Mouse (Mus musculus) left cerebral cortex, adult 8-10 months (tissue): ENCODE data around the gene Dusp6. TPM values are rescaled to one million over a fixed set of nuclear protein-coding genes. Genes with fewer than 3 reads are reported as not detected.

Source experiments
- DNase-seq, 2 experiments: peaks; one replicate each; pipeline ENCODE4 v3.0.0; 2022; ENCODE audit warnings: low spot score in 2 of 2
- total RNA-seq, 4 experiments: library from RNA; stranded (reverse); gene quantifications; 2 replicates each; pipeline ENCODE4 v1.2.4; 2022

The Dusp6 gene
- total RNA-seq, 4 experiments from 2014 or later = 46.0 to 76.2 (median 60.7) TPM

DNA sequence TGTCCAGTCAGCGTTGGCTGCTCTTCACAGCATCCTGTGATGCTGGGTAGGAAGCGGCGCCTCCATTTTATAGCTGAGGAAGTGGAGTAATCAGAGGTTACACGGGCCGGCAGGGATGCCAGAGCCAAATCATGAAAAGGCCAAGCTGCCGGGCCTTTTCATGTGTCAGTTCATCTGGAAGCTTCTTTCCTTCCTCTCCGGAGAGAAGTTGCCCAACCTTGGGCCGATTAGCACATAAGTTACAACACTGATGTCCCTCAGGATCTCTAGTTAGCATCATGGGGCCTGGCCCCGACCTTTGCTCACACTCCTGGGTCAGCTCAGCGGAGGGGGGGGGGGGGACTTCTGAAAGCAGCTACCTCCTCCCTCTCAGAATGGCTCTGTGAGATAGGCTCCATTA lies 7.4 kb downstream of the Dusp6 start:
- no peak for DNase-seq

DNA sequence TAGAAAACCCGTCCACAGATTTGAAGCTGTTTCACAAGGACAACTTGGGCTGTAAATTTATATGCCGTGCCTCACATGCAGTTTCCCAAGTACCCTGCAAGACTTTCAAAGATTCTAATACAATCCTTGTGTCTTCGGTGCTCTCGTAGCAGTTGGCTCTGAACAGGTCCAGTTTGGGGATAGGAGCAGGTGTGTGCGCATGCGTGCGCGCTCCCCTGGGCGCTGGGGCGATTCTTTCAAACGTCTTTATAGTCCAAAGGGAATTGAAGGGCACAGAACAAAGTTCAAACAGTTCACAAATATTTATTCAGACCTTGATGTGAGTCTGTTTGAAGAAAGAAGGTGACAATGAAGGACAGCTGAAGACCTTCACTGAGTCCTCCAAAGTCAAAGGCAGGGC lies 8.0 kb downstream of the Dusp6 start:
- no peak for DNase-seq

DNA sequence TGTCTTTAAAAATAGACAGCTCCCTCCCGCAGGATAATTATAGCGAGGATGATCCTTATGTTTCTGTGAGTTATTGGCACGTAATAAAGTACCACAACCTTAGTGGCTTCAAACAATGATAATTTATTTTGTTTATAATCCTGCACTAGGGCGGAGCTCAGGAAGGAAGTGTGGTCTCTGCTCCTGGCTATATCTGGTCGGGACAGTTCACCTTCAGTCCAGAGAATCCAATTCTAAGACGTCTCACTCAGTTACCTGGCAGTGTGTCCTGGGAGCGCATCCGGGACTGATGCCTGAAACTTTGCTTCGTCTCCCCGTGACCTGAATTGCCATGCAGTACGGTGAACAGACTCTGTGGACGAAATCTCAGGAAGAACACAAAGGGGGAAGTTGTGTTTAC lies 10.0 kb downstream of the Dusp6 start:
- DNase-seq = no peak

DNA sequence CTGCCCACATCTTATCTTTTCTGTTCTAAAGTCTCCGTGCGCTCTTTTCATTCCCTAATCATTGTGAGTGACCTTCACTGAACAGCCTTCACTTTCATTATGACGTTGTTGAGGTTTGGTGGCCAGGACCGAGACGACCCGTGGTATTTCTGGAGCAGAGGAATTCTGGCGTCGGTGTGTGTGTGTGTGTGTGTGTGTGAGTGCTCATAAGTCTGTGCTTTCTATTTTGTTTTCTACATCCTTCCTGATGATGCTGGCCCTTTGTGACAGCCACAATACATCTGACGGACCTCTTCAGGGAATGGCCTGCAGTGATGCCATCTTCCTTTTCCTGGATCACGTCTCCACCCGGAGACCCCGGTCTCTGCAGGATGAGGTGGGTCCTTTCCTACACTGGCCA lies 11.6 kb downstream of the Dusp6 start:
- DNase-seq = no peak

- DNase-seq = no peak
Measured at GRCm38 (mm10) chr10:99279067-99279880, 16.2 kb downstream of the Dusp6 start.

- DNase-seq = no peak
Measured at GRCm38 (mm10) chr10:99283981-99284385, 21.0 kb downstream of the Dusp6 start.

- peak in 1 of 2 experiments; percentile 80 for DNase-seq
Measured at GRCm38 (mm10) chr10:99284918-99285317, 21.9 kb downstream of the Dusp6 start.

DNA sequence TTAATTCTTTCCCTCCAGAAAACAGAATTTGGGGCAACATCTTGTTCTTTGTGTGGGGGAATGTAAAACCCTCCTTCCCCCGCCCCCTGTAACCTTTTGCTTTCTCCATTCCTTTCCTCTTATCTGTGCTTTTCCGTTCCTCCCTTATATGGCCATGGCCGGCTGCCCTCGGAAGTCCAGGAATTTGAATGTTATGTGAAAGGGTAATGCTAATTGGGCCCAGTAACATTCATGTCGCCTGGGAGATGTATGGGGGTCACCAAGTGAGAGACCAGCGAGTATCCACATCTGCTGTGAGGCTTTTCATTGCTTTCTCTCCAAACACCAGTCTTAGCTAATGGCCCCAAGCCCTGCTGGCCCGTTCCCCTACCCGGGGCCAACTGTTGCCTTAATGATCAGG lies 22.7 kb downstream of the Dusp6 start:
- DNase-seq = no peak

GRCm38 (mm10) chr10:99286213-99286612 lies 23.2 kb downstream of the Dusp6 start:
- no peak for DNase-seq

GRCm38 (mm10) chr10:99286787-99287186 lies 23.8 kb downstream of the Dusp6 start:
- no peak for DNase-seq

DNA sequence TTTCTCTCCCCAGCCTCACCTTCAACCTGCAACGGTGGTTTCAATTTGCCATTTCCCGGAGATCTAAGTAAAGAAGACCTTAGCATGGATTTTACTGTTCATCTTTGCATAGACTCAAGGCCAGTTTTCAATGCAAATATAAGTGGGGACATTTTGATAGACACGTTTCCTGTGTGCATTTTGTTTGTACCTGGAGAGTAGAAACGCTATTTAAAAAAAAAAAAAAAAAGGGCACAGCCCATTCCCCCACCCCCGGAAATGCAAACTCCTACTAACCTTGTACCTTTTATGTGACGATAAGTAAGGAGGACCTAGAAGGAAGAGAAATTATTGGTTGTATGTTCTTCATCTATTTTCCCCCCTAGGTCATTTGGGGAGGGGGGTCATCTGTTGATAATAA lies 24.2 kb downstream of the Dusp6 start:
- DNase-seq = no peak

DNA sequence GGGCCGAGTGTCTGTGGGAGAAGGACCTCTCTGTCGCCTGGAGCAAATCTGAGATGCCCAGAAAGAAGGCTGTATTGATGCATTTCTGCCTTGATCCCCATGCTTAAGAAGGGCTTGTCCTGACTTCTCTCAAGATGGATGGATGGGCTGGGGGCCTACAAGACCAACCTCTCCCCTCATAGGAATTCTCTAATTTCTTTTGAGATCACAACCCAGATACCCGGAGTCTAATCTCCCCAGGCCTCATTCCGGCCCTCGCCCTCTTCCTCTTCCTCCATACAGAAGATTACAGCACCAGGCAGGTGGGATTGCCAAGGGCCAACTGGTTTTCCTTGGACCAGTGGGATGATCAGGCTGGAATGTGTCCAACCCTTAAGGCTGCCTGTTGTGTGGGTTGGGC lies 26.1 kb downstream of the Dusp6 start:
- DNase-seq = no peak

DNA sequence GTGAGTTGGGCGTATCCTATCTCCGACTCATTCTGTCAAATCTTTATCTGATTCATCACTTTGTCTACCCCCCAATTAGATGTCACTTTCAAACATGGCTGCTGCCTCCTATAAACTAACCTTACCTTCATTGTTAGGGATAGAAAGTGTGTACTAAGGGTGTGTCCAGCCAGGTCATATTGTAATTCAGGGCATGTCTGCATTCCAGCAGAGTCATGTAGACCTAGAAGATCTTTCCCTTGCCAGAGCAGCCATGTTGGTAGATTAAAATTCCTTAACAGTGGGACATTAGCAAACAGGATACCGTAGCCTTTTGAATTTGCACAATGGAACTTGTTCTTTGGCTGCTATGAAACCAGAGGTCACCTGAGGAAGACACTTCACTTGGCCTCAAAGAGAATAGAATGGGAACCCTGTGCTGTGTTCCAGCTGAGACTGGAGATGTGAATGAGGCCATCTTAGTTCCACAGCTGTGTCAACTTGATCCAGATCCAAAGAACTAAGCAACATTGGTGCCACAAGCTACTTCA lies 30.1 kb downstream of the Dusp6 start:
- DNase-seq = no peak

GRCm38 (mm10) chr10:99297721-99298120 lies 34.7 kb downstream of the Dusp6 start:
- DNase-seq = no peak

DNA sequence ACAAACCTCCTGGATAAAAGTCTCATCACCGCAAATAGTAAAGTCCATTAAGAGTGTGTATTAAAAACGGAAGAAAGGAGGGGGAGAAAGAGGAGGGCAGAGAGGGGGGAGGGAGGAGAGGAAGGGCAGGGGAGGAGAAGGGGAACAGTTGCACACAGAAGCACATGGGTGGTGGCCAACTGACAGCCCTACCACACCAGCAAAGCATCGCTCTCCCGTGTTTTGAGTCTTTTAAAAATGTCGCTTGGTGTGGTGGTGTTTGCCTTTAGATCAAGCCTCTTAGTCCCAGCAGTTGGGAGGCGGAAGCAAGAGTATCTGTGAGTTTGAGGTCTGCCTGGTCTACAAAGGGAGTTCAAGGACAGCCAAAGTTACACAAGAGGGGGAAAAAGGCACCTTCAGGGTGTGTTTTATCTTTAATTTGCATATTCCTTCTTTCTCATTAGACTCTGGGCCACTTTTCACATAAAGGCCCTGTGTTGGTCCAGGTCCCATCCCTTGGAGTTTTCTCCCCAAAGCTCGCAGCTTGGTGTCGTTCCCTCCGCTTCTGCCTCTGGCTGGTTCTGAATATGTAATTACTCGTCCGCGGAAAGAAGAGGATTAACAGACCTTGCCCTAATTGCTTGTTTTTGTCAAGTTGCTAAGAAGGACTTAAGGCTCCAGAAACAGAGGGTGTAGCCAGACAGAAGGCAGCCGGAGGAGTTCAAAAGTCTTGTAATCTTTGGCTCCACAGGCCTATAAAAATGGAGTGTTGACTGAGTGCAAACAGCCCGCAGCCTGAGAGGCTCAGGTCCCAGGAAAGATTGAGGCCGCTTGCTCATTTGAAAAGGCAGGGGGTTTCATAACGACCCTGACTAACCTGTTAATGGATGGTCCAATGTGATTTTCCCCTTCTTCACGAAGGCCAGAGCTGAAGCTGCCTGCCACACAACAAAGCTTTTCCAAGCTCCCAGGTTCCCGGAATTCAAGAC lies 35.6 kb downstream of the Dusp6 start:
- DNase-seq = no peak

DNA sequence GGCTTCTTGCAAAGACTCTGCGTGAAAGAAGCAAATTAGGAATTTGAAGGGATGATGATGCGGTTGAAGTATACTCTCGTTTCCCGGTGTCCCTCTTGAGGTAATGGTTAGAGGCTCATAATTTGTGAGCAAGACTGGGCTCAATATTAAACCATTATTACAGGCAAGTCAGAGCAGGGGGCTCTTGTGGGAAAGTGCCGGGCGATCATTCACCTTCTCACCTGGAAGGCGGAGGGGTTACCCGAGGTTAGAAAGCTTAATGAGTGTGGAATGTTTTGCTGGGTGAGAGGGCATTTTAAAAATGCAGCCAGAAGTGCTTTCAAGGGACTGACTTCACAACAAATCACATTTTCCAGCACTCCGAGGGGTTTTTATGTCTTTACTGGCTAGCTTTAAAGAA lies 36.3 kb downstream of the Dusp6 start:
- no peak for DNase-seq

GRCm38 (mm10) chr10:99302051-99302450 lies 39.0 kb downstream of the Dusp6 start:
- DNase-seq = no peak

DNA sequence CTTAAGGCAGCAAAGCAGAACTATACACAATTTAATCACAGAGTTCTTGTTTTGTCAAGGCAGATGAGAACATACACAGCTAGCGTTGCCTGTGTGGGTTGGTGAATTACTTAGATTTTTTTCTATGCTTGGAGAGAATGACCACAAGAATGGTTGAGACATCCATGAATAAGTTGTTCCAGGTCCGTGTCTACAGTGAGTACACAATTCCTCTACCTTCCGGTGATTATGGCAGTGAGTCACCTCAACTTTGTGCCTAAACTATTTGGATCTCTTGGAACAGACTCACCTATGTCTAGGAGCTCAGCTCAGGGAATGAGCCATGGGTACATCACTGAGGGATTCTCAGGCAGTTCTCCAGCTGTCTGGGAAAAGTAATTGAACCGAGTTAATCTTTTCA lies 45.8 kb downstream of the Dusp6 start:
- DNase-seq = no peak

DNA sequence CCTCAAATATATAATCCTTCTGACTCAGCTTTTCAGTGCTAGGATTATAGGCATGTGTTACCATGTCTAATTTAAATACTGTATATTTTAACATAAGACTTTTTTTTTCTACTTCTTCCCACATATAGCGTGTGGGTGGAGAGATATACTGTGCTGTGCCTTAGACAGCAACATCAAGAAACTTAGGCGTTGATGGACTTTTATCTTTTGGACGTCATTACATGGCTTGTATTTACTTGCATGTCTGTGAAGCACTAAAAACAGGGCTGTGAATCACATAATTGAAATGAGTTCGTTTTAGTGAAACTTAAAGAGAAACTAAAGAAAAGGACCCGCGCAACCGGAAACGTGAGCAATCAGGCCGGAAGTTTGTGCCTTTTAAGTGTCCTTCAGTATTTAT lies 46.6 kb downstream of the Dusp6 start:
- DNase-seq = no peak

- DNase-seq = peak in 1 of 2 experiments; percentile 74
Measured at GRCm38 (mm10) chr10:99310204-99310603, 47.2 kb downstream of the Dusp6 start.

- DNase-seq = no peak
Measured at GRCm38 (mm10) chr10:99311956-99312355, 48.9 kb downstream of the Dusp6 start.

DNA sequence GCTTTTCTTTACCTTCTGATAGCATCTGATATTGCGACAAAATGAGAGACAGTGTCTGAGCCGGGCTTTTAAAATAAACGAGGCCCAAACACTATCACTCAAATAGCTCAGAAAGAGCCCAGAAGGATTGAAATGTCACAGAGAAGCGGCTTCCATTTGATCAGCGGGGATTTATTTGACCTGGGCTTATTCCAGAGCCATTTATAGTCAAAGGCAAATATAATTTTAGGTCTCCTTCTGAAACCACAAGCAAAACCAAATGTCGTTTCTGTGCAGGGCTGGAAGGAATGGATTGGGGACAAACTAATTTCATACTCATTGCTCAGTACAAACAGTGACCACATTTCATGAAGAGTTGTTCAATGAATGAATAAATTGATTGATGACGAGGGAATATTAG lies 51.3 kb downstream of the Dusp6 start:
- DNase-seq = no peak
